Mouse (Mus musculus): ENCODE measurements around the gene Ercc1. TPM values are rescaled to one million over a fixed set of nuclear protein-coding genes. Genes with fewer than 3 reads are reported as not detected.

Gene Ercc1
- total and polyA plus RNA-seq, 3 experiments = 22.2 to 37.5 TPM; not detected in 1

DNA sequence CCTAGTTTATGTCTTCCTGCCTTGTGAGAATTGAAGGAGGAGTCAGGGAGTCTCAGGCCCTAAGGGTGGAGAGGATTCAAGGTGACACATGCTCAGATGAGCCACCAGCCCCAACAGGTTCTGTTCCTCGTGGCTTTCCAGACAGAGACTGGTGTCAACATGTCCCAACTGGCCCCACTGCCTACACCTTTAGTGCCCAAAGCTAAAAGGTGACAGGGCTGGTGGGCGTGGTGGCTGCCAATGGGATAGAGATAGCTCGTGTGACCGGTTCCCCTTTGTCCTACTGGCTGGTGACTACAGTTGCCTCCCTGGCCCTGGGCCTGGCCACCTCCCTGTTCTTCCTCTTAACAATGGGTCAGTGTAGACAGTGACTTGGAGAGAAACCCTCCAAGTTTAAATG lies 20.8 kb downstream of the Ercc1 start:
- H3K36me3 ChIP-seq (ENCODE audit: control insufficient read depth in 1 of 2, insufficient read depth in 2 of 2, low read length in 2 of 2) = no peaks in the 10 kb centered on the region
- H3K79me2 ChIP-seq (ENCODE audit: control insufficient read depth, insufficient read depth, low read length, poor library complexity) = no peaks in the 10 kb centered on the region
- no peak overlapping the region for H3K4me3 ChIP-seq (ENCODE audit: control insufficient read depth in 1 of 2, insufficient read depth in 1 of 2, low read depth in 2 of 2, low read length in 2 of 2)
- no peaks in the 10 kb centered on the region for H3K27me3 ChIP-seq (ENCODE audit: control insufficient read depth in 1 of 2, insufficient read depth in 2 of 2, low read length in 2 of 2)
- TF ChIP-seq GATA1 (IDR thresholded peaks at IDR 0.05; ENCODE audit: low read depth, low read length) (no peak), ZMIZ1 (IDR thresholded peaks at IDR 0.05; ENCODE audit: low read depth, low read length) (no peak), HCFC1 (IDR thresholded peaks at IDR 0.05; ENCODE audit: low read depth, low read length) (no peak), EP300 (IDR thresholded peaks at IDR 0.05; ENCODE audit: low read depth in 1 of 2, low read length in 2 of 2) (no peak), ZC3H11A (IDR thresholded peaks at IDR 0.05; ENCODE audit: low read depth, low read length) (no peak), MYB (IDR thresholded peaks at IDR 0.05; ENCODE audit: low read depth, low read length) (no peak), POLR2AphosphoS5 (IDR thresholded peaks at IDR 0.05; ENCODE audit: borderline replicate concordance, low read depth, low read length) (no peak), POLR2A (IDR thresholded peaks at IDR 0.05; ENCODE audit: control insufficient read depth in 1 of 2, insufficient read depth in 1 of 2, low read depth in 1 of 2, low read length in 2 of 2, poor library complexity in 1 of 2) (no peak), MAFK (IDR thresholded peaks at IDR 0.05; ENCODE audit: borderline replicate concordance, low read depth, low read length) (no peak), USF2 (IDR thresholded peaks at IDR 0.05; ENCODE audit: borderline replicate concordance in 1 of 2, insufficient read depth in 1 of 2, low read depth in 1 of 2, low read length in 2 of 2) (no peak), CHD1 (IDR thresholded peaks at IDR 0.05; ENCODE audit: low read depth, low read length) (no peak), MEF2A (IDR thresholded peaks at IDR 0.05; ENCODE audit: extremely low read depth, insufficient replicate concordance, low read depth, low read length, poor library complexity, severe bottlenecking) (no peak)
- H3K4me1 ChIP-seq (ENCODE audit: control insufficient read depth in 1 of 2, insufficient read depth in 2 of 2, low read length in 2 of 2) = peaks cover 0 to 4% of the 10 kb centered on the region in 2 experiments; a peak in 2 of 4 replicates
- DNase-seq (ENCODE audit: low read depth, low spot score) = no peak
- H3K27ac ChIP-seq (ENCODE audit: control insufficient read depth, low read depth, low read length) = no peak overlapping the region
- H3K9ac ChIP-seq (ENCODE audit: control insufficient read depth, low read depth, low read length, poor library complexity, severe bottlenecking) = no peak overlapping the region
- no peaks in the 10 kb centered on the region for H3K9me3 ChIP-seq (replicated peaks; ENCODE audit: insufficient read depth, low read length)

DNA sequence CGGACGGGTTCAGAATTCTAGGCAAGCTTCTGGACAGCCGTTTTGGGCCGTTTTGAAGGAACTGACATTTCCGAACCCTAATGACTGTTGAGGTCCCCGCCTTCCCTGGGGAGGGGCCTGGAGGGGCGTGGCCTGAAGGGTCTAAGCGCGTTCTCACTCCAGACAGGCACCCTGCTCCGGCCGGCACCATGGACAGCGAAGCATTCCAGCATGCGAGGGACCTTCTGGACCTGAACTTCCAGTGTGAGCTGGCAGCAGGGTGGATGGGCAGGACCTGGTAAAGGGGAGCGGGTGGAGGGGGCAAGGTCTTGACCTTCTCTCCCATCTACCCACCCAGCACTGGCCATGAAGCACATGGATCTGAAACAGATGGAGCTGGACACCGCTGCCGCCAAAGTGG lies 23.8 kb downstream of the Ercc1 start:
- Histone ChIP-seq H3K27ac (ENCODE audit: control insufficient read depth, low read depth, low read length) (no peak overlapping the region), H3K27me3 (ENCODE audit: control insufficient read depth in 1 of 2, insufficient read depth in 2 of 2, low read length in 2 of 2) (no peaks in the 10 kb centered on the region), H3K79me2 (ENCODE audit: control insufficient read depth, insufficient read depth, low read length, poor library complexity) (no peaks in the 10 kb centered on the region), H3K9me3 (replicated peaks; ENCODE audit: insufficient read depth, low read length) (no peaks in the 10 kb centered on the region), H3K36me3 (ENCODE audit: control insufficient read depth in 1 of 2, insufficient read depth in 2 of 2, low read length in 2 of 2) (no peaks in the 10 kb centered on the region), H3K4me1 (ENCODE audit: control insufficient read depth in 1 of 2, insufficient read depth in 2 of 2, low read length in 2 of 2) (no peaks in the 10 kb centered on the region), H3K4me3 (ENCODE audit: control insufficient read depth in 1 of 2, insufficient read depth in 1 of 2, low read depth in 2 of 2, low read length in 2 of 2) (no peak overlapping the region), H3K9ac (ENCODE audit: control insufficient read depth, low read depth, low read length, poor library complexity, severe bottlenecking) (no peak overlapping the region)
- TF ChIP-seq TCF12 (IDR thresholded peaks at IDR 0.05; ENCODE audit: low read depth, low read length) = no peak
- TF ChIP-seq HCFC1 (IDR thresholded peaks at IDR 0.05; ENCODE audit: low read depth, low read length) = no peak
- no peak for DNase-seq (ENCODE audit: low read depth, low spot score)

DNA sequence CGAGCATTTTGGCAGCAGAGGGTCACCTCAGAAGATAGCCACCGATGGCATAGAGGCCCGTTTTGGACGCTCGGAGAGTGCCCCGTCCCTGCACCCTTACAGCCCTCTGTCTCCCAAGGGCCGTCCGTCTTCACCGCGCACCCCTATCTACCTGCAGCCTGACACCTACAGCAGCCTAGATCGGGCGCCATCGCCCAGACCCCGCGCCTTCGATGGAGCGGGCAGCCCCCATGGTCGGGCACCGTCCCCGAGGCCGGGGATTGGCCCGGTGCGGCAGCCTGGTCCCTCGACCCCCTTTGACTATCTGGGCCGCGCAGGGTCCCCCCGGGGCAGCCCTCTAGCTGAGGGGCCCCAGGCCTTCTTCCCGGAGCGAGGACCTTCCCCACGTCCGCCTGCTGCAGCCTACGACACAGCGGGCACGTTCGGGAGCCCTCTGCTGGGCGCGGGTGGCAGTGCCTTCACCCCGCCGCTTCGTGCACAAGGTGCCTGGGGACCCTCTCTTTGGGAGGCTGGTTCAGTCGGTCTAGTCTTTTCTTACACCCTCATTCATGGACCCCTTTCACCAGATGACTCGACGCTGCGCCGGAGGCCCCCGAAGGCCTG lies 25.3 kb downstream of the Ercc1 start:
- Histone ChIP-seq H3K79me2 (ENCODE audit: control insufficient read depth, insufficient read depth, low read length, poor library complexity) (no peaks in the 10 kb centered on the region), H3K4me1 (ENCODE audit: control insufficient read depth in 1 of 2, insufficient read depth in 2 of 2, low read length in 2 of 2) (no peaks in the 10 kb centered on the region), H3K36me3 (ENCODE audit: control insufficient read depth in 1 of 2, insufficient read depth in 2 of 2, low read length in 2 of 2) (no peaks in the 10 kb centered on the region), H3K27me3 (ENCODE audit: control insufficient read depth in 1 of 2, insufficient read depth in 2 of 2, low read length in 2 of 2) (no peaks in the 10 kb centered on the region), H3K4me3 (ENCODE audit: control insufficient read depth in 1 of 2, insufficient read depth in 1 of 2, low read depth in 2 of 2, low read length in 2 of 2) (no peak overlapping the region), H3K27ac (ENCODE audit: control insufficient read depth, low read depth, low read length) (no peak overlapping the region), H3K9ac (ENCODE audit: control insufficient read depth, low read depth, low read length, poor library complexity, severe bottlenecking) (no peak overlapping the region), H3K9me3 (replicated peaks; ENCODE audit: insufficient read depth, low read length) (no peaks in the 10 kb centered on the region)
- no peak for DNase-seq (ENCODE audit: low read depth, low spot score)
- no peak for TF ChIP-seq BHLHE40 (IDR thresholded peaks at IDR 0.05; ENCODE audit: borderline replicate concordance, low read depth, low read length)
- peak in 2 of 3 experiments; percentile 4 to 32; a peak in 3 of 6 replicates for TF ChIP-seq CTCF (IDR thresholded peaks at IDR 0.05 in 2 of 3, conservative IDR thresholded peaks at IDR 0.05 in 1 of 3; ENCODE audit: control insufficient read depth in 1 of 3, insufficient read depth in 1 of 3, low read depth in 2 of 3, low read length in 3 of 3, poor library complexity in 1 of 3, severe bottlenecking in 1 of 3)
